ENCODE assay signal across 25 mouse cellular contexts in the genomic region with DNA sequence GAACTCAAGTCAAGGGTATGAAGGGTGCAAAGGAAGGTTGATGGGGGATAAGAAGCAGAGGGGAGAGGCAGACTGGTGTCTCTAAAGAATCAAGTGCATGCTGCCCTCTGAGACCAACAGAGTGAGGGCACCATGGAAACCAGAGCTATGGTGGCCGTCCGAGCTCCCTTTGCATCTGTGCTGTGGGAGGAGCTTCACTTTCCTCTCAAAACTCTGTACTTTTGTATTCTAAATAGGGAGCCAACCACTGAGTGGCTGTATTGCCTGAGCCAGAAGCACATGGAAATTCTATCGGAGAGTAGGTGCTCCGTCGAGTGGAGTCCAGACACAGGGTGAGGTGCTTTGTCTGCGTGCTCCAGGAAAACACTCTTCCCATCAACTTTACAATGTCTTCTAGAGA.
DNase-seq lines count a peak whose midpoint lies in the region; ATAC-seq lines count a peak whose summit lies in the region.
"Had no signal": no experiment of that assay in that cellular context is flagged by ENCODE, and none has a peak within 500 bp of the region (broad histone marks: within the 10 kb centered on the region; RNA-seq: fewer than 3 reads in every experiment).

No protein-coding gene starts in this region.

- H3K9ac ChIP-seq in forebrain, embryonic 11.5 days (ENCODE audit: low read length), result no peak overlapping the region
- H3K9ac ChIP-seq in hindbrain, embryonic 13.5 days, result no peak overlapping the region
- no peak overlapping the region for H3K9ac ChIP-seq in midbrain, embryonic 11.5 days (ENCODE audit: low read length)
- H3K9ac ChIP-seq: embryonic facial prominence, embryonic 12.5 days; forebrain, embryonic 13.5 days; forebrain, embryonic 15.5 days; forebrain, postnatal 0 days had no signal

- peak overlapping the region; percentile 49; the same call in 1 of the 2 replicates for H3K27ac ChIP-seq in forebrain, embryonic 10.5 days
- no peak overlapping the region for H3K27ac ChIP-seq in forebrain, embryonic 11.5 days (ENCODE audit: low read depth, low read length)
- peak overlapping the region; percentile 31; the same call in 1 of the 2 replicates for H3K27ac ChIP-seq in hindbrain, embryonic 13.5 days
- H3K27ac ChIP-seq in hindbrain, embryonic 10.5 days, result no peak overlapping the region
- no peak overlapping the region for H3K27ac ChIP-seq in midbrain, embryonic 11.5 days (ENCODE audit: low read depth, low read length)
- no peak overlapping the region for H3K27ac ChIP-seq in midbrain, embryonic 10.5 days (replicated peaks)
- H3K27ac ChIP-seq: embryonic facial prominence, embryonic 10.5 days; embryonic facial prominence, embryonic 12.5 days; forebrain, embryonic 13.5 days; forebrain, embryonic 15.5 days had no signal

- H3K4me3 ChIP-seq in forebrain, embryonic 10.5 days, result no peak overlapping the region
- H3K4me3 ChIP-seq in forebrain, embryonic 11.5 days (ENCODE audit: low read depth, low read length), result no peak overlapping the region
- no peak overlapping the region for H3K4me3 ChIP-seq in hindbrain, embryonic 13.5 days
- no peak overlapping the region for H3K4me3 ChIP-seq in hindbrain, embryonic 10.5 days
- no peak overlapping the region for H3K4me3 ChIP-seq in midbrain, embryonic 11.5 days (ENCODE audit: low read depth, low read length)
- H3K4me3 ChIP-seq in midbrain, embryonic 10.5 days, result no peak overlapping the region
- H3K4me3 ChIP-seq: embryonic facial prominence, embryonic 10.5 days; embryonic facial prominence, embryonic 12.5 days; forebrain, embryonic 13.5 days; forebrain, embryonic 15.5 days had no signal

- 93% methylated on average over 6 of the region's 6 CpGs for whole genome bisulfite sequencing in forebrain, embryonic 10.5 days
- WGBS in forebrain, embryonic 11.5 days, result 76% methylated on average over 6 of the region's 6 CpGs
- 69% methylated on average over 6 of the region's 6 CpGs for WGBS in hindbrain, embryonic 13.5 days
- WGBS in hindbrain, embryonic 10.5 days, result 78% methylated on average over 6 of the region's 6 CpGs
- 78% methylated on average over 6 of the region's 6 CpGs for WGBS in midbrain, embryonic 11.5 days
- 89% methylated on average over 6 of the region's 6 CpGs for WGBS in midbrain, embryonic 10.5 days

- no peaks in the 10 kb centered on the region for H3K9me3 ChIP-seq in forebrain, embryonic 10.5 days
- no peaks in the 10 kb centered on the region for H3K9me3 ChIP-seq in forebrain, embryonic 11.5 days (ENCODE audit: control insufficient read depth, low read length)
- no peaks in the 10 kb centered on the region for H3K9me3 ChIP-seq in hindbrain, embryonic 13.5 days
- H3K9me3 ChIP-seq in hindbrain, embryonic 10.5 days, result no peaks in the 10 kb centered on the region
- H3K9me3 ChIP-seq in midbrain, embryonic 11.5 days (ENCODE audit: control insufficient read depth, low read length), result no peaks in the 10 kb centered on the region
- H3K9me3 ChIP-seq in midbrain, embryonic 10.5 days (replicated peaks), result no peaks in the 10 kb centered on the region
- H3K9me3 ChIP-seq: embryonic facial prominence, embryonic 10.5 days; embryonic facial prominence, embryonic 12.5 days; forebrain, embryonic 13.5 days; forebrain, embryonic 15.5 days had no signal

- H3K27me3 ChIP-seq in forebrain, embryonic 10.5 days (ENCODE audit: poor library complexity, severe bottlenecking), result no peaks in the 10 kb centered on the region
- H3K27me3 ChIP-seq in forebrain, embryonic 11.5 days (ENCODE audit: control insufficient read depth, insufficient read depth, low read length), result no peaks in the 10 kb centered on the region
- H3K27me3 ChIP-seq in hindbrain, embryonic 13.5 days, result no peaks in the 10 kb centered on the region
- H3K27me3 ChIP-seq in hindbrain, embryonic 10.5 days (ENCODE audit: insufficient read depth, poor library complexity, severe bottlenecking), result no peaks in the 10 kb centered on the region
- no peaks in the 10 kb centered on the region for H3K27me3 ChIP-seq in midbrain, embryonic 11.5 days (ENCODE audit: control insufficient read depth, insufficient read depth, low read length)
- H3K27me3 ChIP-seq in midbrain, embryonic 10.5 days (ENCODE audit: low read depth, poor library complexity, severe bottlenecking), result no peaks in the 10 kb centered on the region
- H3K27me3 ChIP-seq: CH12.LX; embryonic facial prominence, embryonic 12.5 days; forebrain, embryonic 13.5 days; forebrain, embryonic 15.5 days had no signal

- ATAC-seq in forebrain, embryonic 11.5 days (replicated peaks; ENCODE audit: low FRiP score), result no peak
- ATAC-seq in hindbrain, embryonic 13.5 days (ENCODE audit: low FRiP score), result no peak
- ATAC-seq in midbrain, embryonic 11.5 days (ENCODE audit: low FRiP score), result no peak
- ATAC-seq: activated CD4-positive, CD25-positive, alpha-beta regulatory T cell, adult 4 months; CD4-positive, CD25-positive, alpha-beta regulatory T cell, adult 4 months; forebrain, embryonic 13.5 days; forebrain, embryonic 15.5 days; forebrain, postnatal 0 days; Patski had no signal

- H3K4me2 ChIP-seq in forebrain, embryonic 11.5 days (ENCODE audit: low read depth, low read length, severe bottlenecking), result no peak overlapping the region
- no peak overlapping the region for H3K4me2 ChIP-seq in hindbrain, embryonic 13.5 days
- no peak overlapping the region for H3K4me2 ChIP-seq in midbrain, embryonic 11.5 days
- H3K4me2 ChIP-seq: embryonic facial prominence, embryonic 12.5 days; forebrain, embryonic 13.5 days; forebrain, embryonic 15.5 days had no signal

- H3K36me3 ChIP-seq in forebrain, embryonic 10.5 days (replicated peaks), result no peaks in the 10 kb centered on the region
- no peaks in the 10 kb centered on the region for H3K36me3 ChIP-seq in forebrain, embryonic 11.5 days (ENCODE audit: control insufficient read depth, insufficient read depth, low read length)
- H3K36me3 ChIP-seq in hindbrain, embryonic 13.5 days, result no peaks in the 10 kb centered on the region
- H3K36me3 ChIP-seq in hindbrain, embryonic 10.5 days, result no peaks in the 10 kb centered on the region
- H3K36me3 ChIP-seq in midbrain, embryonic 11.5 days (ENCODE audit: control insufficient read depth, insufficient read depth, low read length), result no peaks in the 10 kb centered on the region
- no peaks in the 10 kb centered on the region for H3K36me3 ChIP-seq in midbrain, embryonic 10.5 days
- H3K36me3 ChIP-seq: embryonic facial prominence, embryonic 10.5 days; embryonic facial prominence, embryonic 12.5 days; forebrain, embryonic 15.5 days; G1E had no signal

- H3K4me1 ChIP-seq in forebrain, embryonic 10.5 days, result peaks cover 23% of the 10 kb centered on the region
- H3K4me1 ChIP-seq in forebrain, embryonic 11.5 days (replicated peaks; ENCODE audit: control insufficient read depth, insufficient read depth, low read length), result peaks cover 3% of the 10 kb centered on the region; the same call in 1 of the 2 replicates
- peaks cover 21% of the 10 kb centered on the region for H3K4me1 ChIP-seq in hindbrain, embryonic 13.5 days (replicated peaks)
- peaks cover 12% of the 10 kb centered on the region; the same call in 1 of the 2 replicates for H3K4me1 ChIP-seq in hindbrain, embryonic 10.5 days (replicated peaks)
- H3K4me1 ChIP-seq in midbrain, embryonic 11.5 days (ENCODE audit: control insufficient read depth, insufficient read depth, low read length), result no peaks in the 10 kb centered on the region
- peaks cover 5% of the 10 kb centered on the region for H3K4me1 ChIP-seq in midbrain, embryonic 10.5 days

- DNase-seq in forebrain, embryonic 10.5 days (ENCODE audit: extremely low spot score, low spot score), result no peak
- DNase-seq in forebrain, embryonic 11.5 days (ENCODE audit: low spot score), result no peak
- no peak for DNase-seq in hindbrain, embryonic 10.5 days (ENCODE audit: low spot score)
- peak; percentile 79 for DNase-seq in midbrain, embryonic 11.5 days (ENCODE audit: low spot score, missing footprints)
- no peak for DNase-seq in midbrain, embryonic 10.5 days (ENCODE audit: low spot score)
- DNase-seq: adrenal gland, adult 8-10 months; adrenal gland, postnatal 14 days; adrenal gland, postnatal 36 days; B cell, adult 2 months; cerebellum, adult 11-12 months; cerebellum, adult 2 months; cerebellum, adult 9-10 months; cerebellum, postnatal 10 days; cerebellum, postnatal 25 days; forebrain, postnatal 0 days had no signal

Comparison
In these comparisons a context has a peak if more than half of its experiments do, and no peak if none do; other contexts are left out.
1. H3K27ac ChIP-seq: peak in forebrain, embryonic 10.5 days (single experiment) and hindbrain, embryonic 13.5 days (single experiment); none in forebrain, embryonic 11.5 days (single experiment), hindbrain, embryonic 10.5 days (single experiment), midbrain, embryonic 11.5 days (single experiment) and midbrain, embryonic 10.5 days (single experiment).